Mouse (Mus musculus): ENCODE data around the gene Naa50.

Naa50 gene

GRCm38 (mm10) chr16:44139536-44140185, at the start of gene Naa50, which contains the start of gene Atp6v1a:
Gene Naa50, plus strand, starts transcription at chr16:44139830.
Gene Atp6v1a, minus strand, starts transcription at chr16:44139705.
- peak; percentile 83 to 86 for DNase-seq (ENCODE audit: low spot score in 2 of 2)

GRCm38 (mm10) chr16:44099377-44099776, 40.3 kb upstream of the Naa50 start:
- DNase-seq (ENCODE audit: low spot score in 2 of 2), result no peak

DNA sequence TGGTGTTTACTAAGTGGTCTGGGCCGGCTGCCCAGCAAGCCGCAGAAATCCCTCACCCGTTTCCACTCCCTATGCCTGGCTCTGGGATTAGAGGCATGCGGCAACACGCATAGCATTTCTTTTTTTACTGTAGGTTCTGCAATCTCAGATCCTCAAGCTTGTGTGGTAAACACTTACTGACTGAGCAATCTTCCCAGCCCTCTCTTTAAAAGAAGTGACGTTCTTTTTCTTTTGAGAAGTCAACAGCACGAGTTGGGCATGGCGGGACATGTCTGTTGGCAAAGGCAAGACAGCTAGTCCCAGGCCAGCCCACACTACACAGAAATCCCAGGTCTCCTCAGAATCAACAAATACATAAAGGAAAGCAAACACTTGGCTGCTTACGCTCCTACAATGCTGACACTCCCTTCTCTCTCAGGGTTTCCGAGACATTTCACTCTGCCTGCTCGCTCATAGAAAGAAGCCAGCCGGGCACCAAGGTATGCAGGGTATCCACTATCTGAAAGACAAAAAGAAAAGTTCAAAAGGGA, 38.4 kb upstream of the Naa50 start:
- no peak for DNase-seq (ENCODE audit: low spot score in 2 of 2)

- no peak for DNase-seq (ENCODE audit: low spot score in 2 of 2)
Observed at GRCm38 (mm10) chr16:44102925-44103324, 36.7 kb upstream of the Naa50 start.

DNA sequence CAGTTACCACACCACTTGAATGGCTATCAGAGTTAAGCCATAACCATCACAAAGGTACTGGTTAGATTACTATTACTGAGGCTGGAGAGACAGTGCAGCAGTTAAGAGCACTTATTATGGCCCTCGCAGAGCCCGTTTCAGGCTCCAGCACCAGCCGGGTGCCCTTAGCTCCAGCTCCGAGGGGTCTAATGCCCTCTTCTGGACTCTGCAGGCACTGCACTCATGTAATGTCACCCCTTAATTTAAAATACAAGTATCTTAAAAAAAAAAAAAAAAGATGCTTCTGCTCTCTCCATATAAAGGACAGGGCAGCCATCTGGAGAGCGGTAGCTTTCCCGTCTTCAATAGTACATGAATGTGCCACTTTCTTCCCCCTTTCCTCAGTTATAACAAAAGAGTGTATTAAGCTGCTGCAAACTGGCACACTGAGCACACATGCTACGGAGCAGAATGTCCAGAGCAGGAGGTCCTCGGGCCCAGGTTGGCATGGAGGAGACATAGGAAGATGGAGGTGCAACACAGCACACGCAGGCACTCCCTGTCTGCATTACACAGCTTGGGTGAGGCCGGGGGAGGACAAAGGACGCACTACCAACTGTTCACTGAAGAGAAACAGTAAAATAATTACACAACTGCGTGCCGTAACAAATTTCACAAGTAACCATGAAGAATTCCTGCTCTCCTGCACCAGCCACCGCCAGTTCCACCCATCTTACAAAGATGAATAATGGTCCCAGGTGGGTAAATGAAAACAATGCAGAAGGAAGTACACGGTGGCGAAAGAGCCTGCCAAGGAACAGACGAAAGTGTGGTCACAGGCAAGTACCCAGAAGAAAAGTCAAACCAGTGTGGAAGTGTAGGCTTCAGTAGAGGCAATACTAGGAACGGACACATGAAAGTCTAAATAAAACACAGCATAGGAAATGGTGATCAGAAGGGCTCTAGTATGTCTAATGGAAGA, 35.5 kb upstream of the Naa50 start:
- no peak for DNase-seq (ENCODE audit: low spot score in 2 of 2)

- DNase-seq (ENCODE audit: low spot score in 2 of 2), result no peak
Observed at GRCm38 (mm10) chr16:44105211-44105610, 34.4 kb upstream of the Naa50 start.

GRCm38 (mm10) chr16:44109002-44109401, 30.6 kb upstream of the Naa50 start:
- peak in 1 of 2 experiments; percentile 30 for DNase-seq (ENCODE audit: low spot score in 2 of 2)

DNA sequence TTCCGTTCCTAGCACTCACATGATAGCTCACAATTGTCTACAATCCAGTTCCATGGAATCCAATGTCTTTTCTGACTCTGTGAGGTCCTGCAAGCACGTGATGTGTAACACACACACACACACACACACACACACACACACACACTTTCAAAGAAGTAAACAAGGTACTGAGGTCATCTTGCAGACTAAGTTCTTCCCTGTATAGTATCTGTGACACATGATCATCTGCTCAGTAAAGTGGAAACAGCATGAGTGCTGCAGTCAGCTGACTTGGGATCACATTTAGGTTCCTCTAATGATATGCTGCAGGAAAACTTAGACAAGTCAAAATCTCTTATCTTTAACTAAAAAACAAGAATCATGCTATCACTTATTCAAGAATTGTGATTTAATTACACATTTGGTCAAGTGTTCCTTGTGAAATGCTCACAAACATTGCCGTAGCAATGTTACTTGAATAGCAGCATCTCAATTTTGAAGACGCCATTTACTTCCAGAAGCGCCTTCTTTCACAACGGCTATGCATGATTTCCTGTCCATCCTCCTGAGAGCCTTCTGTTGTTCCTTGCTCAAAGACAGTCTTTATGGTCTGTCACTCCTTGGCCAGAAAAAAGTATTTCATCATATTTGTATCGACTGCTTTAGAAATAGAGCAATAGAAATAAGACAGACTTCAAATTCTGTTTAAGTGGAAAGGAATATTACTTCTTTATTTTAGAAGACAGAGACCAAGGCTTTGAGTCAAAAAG, 19.7 kb upstream of the Naa50 start:
- no peak for DNase-seq (ENCODE audit: low spot score in 2 of 2)

- no peak for DNase-seq (ENCODE audit: low spot score in 2 of 2)
Observed at GRCm38 (mm10) chr16:44122122-44122521, 17.5 kb upstream of the Naa50 start.

DNA sequence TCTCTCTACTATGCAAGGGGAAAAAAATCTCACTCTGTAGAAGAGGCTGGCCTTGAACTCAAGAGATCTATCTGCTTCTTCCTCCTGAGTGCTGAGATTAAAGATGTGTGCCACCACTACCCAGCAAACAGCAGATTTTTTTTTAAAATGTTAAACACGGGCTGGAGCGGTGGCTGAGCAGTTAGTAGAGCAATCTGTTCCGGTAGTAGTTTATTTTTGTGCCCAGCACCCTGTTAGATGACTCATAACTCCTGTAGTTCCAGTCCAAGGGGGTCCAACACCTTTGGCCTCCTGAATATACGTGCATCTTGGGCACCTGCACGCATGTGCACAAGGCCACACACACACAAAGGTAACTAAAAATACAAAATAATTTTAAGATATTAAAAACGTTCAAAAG, 17.1 kb upstream of the Naa50 start:
- DNase-seq (ENCODE audit: low spot score in 2 of 2), result peak in 1 of 2 experiments; percentile 30

DNA sequence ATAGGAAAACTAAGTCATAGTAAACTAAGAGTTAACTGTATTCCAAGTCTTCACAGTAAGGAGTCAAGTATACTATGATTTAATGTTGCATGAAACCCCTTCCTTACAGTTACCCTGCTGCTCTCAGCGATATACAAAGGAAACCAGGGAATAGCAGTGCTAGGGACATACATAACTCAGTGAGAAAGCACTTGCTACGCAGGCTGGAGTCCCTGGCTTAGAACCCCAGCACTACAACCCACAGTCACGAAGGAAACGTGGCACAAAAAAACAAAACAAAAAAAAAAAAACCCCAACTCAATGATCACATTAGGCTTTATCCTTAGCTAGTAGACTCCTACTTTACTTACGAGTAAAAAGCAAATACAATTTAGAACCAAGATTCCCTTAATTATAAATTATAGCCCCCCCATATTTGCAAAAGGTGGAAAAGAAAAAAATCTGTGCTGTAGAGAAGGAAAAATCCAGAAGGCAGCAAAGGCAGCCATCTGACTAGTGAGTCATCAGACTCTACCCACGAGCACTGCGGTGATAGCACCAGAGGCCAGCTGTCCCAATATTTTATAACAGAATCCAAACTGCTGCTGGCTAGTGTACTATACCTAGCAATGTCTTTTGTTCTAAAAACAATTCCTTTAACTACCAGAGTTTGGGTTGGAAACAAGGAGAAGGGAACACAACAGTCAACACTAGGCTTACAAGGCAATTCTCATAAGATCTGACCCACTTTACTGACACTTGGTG, 16.5 kb upstream of the Naa50 start:
- peak; percentile 55 to 66 for DNase-seq (ENCODE audit: low spot score in 2 of 2)

DNA sequence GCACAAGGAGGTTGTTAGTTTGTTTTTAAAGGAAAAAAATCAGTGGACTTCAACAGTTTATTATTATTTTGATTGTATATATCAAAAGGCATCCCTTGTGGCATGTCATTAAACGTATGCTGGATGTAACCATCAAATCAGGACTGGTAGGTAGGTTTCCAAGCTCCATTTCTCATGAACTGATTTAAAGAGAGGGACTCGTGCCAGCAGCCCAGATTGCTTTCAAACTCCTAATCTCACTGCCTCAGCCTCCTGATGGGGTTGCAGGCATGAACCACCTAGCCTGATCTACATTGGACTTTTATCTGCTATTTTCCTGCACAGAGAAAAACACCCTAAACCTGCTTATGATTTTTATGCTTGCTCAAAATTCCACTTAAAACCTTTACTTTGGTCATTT, 15.8 kb upstream of the Naa50 start:
- no peak for DNase-seq (ENCODE audit: low spot score in 2 of 2)

DNA sequence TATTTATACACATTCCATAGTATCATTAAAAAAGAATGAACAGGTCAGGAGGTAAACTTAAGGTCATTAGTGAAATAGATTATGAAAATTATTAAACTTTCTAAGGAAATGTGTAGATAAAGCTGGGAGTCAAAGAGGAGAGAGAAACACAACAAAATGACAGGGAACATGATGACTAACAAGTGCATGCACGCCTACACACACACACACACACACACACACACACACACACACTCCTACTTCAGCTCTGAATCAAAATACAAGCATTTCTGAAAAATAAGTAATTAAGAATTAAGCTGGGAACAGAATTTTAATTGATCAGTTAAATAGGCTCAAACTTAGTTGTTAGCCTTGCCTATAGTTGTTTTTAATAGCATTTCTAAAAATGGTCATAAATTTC, 14.9 kb upstream of the Naa50 start:
- no peak for DNase-seq (ENCODE audit: low spot score in 2 of 2)

DNA sequence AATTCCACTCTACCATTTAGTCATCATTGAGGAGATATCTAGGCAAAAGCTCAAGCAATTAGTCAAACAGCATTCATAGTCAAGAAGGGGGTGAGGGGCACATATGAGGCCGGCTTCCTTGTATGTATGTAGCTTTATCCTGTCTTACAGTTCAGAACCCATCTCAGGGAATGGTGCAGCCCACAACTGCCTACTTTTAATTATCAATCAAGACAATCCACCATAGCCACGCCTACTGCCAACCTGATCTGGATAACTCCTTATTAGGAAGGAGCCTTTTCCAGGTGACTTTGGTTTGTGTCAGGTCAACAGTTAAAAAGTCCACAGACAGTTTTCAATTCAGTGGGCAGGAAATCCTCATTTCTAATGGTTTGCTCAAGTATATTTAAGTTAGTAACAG, 14.2 kb upstream of the Naa50 start:
- no peak for DNase-seq (ENCODE audit: low spot score in 2 of 2)

- no peak for DNase-seq (ENCODE audit: low spot score in 2 of 2)
Observed at GRCm38 (mm10) chr16:44126437-44126836, 13.2 kb upstream of the Naa50 start.

- no peak for DNase-seq (ENCODE audit: low spot score in 2 of 2)
Observed at GRCm38 (mm10) chr16:44132300-44132699, 7.3 kb upstream of the Naa50 start.

DNA sequence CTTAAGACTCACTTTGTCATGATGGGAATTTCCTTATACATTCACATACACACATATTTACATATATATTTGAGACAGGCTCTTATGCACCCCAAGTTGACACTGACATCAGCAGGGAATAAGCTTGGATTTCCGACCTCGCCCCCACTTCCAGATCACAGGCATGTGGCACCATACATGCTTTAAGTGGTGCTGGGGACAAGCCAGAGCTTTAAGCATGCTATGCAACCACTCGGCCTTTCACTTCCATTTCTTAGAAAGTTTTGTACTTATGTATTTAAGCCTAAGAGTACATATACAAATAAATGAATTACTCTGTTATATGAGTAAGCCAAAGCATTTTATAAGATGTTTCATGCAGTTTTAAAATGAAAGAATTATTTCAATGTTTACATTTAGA, 6.4 kb upstream of the Naa50 start:
- no peak for DNase-seq (ENCODE audit: low spot score in 2 of 2)

DNA sequence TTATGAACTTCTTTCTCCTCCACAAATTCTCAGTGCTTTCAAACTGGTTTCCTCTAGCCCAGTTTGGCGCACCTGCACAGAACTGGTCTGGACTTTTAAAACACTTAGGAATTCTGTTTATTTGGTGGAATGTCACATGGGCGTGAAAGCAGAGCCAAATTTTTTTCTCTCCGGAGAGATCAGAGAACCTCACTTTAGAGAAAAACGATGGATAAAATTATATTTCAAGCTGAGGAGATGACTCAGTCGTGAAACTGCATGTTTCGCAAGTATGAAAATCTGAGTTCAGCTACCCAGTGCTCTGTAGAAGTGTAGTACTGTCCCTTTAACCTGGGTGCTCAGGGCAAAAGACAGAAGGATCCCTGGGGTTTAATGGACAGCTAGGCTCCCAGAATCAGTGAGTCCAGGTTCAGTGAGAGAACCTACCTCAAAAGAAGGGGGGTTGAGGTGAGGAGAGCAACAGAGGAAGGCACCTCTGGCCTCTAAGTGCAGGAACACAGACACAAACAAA, 3.1 kb upstream of the Naa50 start:
- no peak for DNase-seq (ENCODE audit: low spot score in 2 of 2)

- DNase-seq (ENCODE audit: low spot score in 2 of 2), result no peak
Observed at GRCm38 (mm10) chr16:44138377-44138978, 1.2 kb upstream of the Naa50 start.

- peak; percentile 82 to 90 for DNase-seq (ENCODE audit: low spot score in 2 of 2)
Observed at GRCm38 (mm10) chr16:44138979-44139535, 573 bp upstream of the Naa50 start.
